8 mouse cellular contexts compared by ENCODE assay signal in genomic region chr1:178369272-178369651, GRCm38 (mm10). TPM values are rescaled to one million over a fixed set of nuclear protein-coding genes. Genes with fewer than 3 reads are reported as not detected.
DNase-seq lines count a peak whose midpoint lies in the region; ATAC-seq lines count a peak whose summit lies in the region.

No protein-coding gene starts in this region.

- H3K9me3 ChIP-seq in forebrain, embryonic 14.5 days (replicated peaks; ENCODE audit: control insufficient read depth, low read length): no peaks in the 10 kb centered on the region
- no peaks in the 10 kb centered on the region for H3K9me3 ChIP-seq in hindbrain, embryonic 12.5 days (replicated peaks)
- H3K9me3 ChIP-seq in limb, embryonic 13.5 days: no peaks in the 10 kb centered on the region
- no peaks in the 10 kb centered on the region for H3K9me3 ChIP-seq in midbrain, embryonic 11.5 days (ENCODE audit: control insufficient read depth, low read length)
- H3K9me3 ChIP-seq in stomach, embryonic 14.5 days (ENCODE audit: control insufficient read depth, low read depth, low read length): no peaks in the 10 kb centered on the region

- H3K4me2 ChIP-seq in forebrain, embryonic 14.5 days (ENCODE audit: low read length): peak overlapping the region; percentile 72
- peak overlapping the region; percentile 67 for H3K4me2 ChIP-seq in hindbrain, embryonic 12.5 days (replicated peaks)
- H3K4me2 ChIP-seq in limb, embryonic 13.5 days (replicated peaks): peak overlapping the region; percentile 80
- peak overlapping the region; percentile 74 for H3K4me2 ChIP-seq in midbrain, embryonic 11.5 days
- peak overlapping the region; percentile 70 for H3K4me2 ChIP-seq in stomach, embryonic 14.5 days (replicated peaks; ENCODE audit: low read depth, low read length)

- no peaks in the 10 kb centered on the region for H3K27me3 ChIP-seq in forebrain, embryonic 14.5 days (replicated peaks; ENCODE audit: control insufficient read depth, insufficient read depth, low read length)
- no peaks in the 10 kb centered on the region for H3K27me3 ChIP-seq in hindbrain, embryonic 12.5 days
- H3K27me3 ChIP-seq in limb, embryonic 13.5 days: no peaks in the 10 kb centered on the region
- H3K27me3 ChIP-seq in midbrain, embryonic 11.5 days (ENCODE audit: control insufficient read depth, insufficient read depth, low read length): no peaks in the 10 kb centered on the region
- no peaks in the 10 kb centered on the region for H3K27me3 ChIP-seq in stomach, embryonic 14.5 days (ENCODE audit: control insufficient read depth, insufficient read depth, low read length)

- no peaks in the 10 kb centered on the region for H3K36me3 ChIP-seq in forebrain, embryonic 14.5 days (ENCODE audit: control insufficient read depth, insufficient read depth, low read length)
- H3K36me3 ChIP-seq in hindbrain, embryonic 12.5 days: no peaks in the 10 kb centered on the region
- H3K36me3 ChIP-seq in limb, embryonic 13.5 days: no peaks in the 10 kb centered on the region
- H3K36me3 ChIP-seq in midbrain, embryonic 11.5 days (ENCODE audit: control insufficient read depth, insufficient read depth, low read length): no peaks in the 10 kb centered on the region
- no peaks in the 10 kb centered on the region for H3K36me3 ChIP-seq in stomach, embryonic 14.5 days (ENCODE audit: control insufficient read depth, insufficient read depth, low read length)

- WGBS in forebrain, embryonic 14.5 days: 2% methylated on average over 11 of the region's 11 CpGs
- WGBS in hindbrain, embryonic 12.5 days: 4% methylated on average over 11 of the region's 11 CpGs
- 1% methylated on average over 11 of the region's 11 CpGs for whole genome bisulfite sequencing in limb, embryonic 13.5 days
- 2% methylated on average over 11 of the region's 11 CpGs for WGBS in midbrain, embryonic 11.5 days
- WGBS in stomach, embryonic 14.5 days: under 1% methylated on average over 11 of the region's 11 CpGs

- H3K4me3 ChIP-seq in forebrain, embryonic 14.5 days (ENCODE audit: low read depth, low read length): peak overlapping the region; percentile 41
- peak overlapping the region; percentile 43 for H3K4me3 ChIP-seq in hindbrain, embryonic 12.5 days
- H3K4me3 ChIP-seq in limb, embryonic 13.5 days: peak overlapping the region; percentile 49
- H3K4me3 ChIP-seq in midbrain, embryonic 11.5 days (ENCODE audit: low read depth, low read length): peak overlapping the region; percentile 42
- H3K4me3 ChIP-seq in stomach, embryonic 14.5 days (ENCODE audit: low read depth, low read length): peak overlapping the region; percentile 42

- H3K27ac ChIP-seq in forebrain, embryonic 14.5 days (ENCODE audit: low read depth, low read length): peak overlapping the region; percentile 63
- H3K27ac ChIP-seq in hindbrain, embryonic 12.5 days: peak overlapping the region; percentile 76
- no peak overlapping the region for H3K27ac ChIP-seq in limb, embryonic 13.5 days
- no peak overlapping the region; the same call in 1 of the 2 replicates for H3K27ac ChIP-seq in midbrain, embryonic 11.5 days (ENCODE audit: low read depth, low read length)
- H3K27ac ChIP-seq in stomach, embryonic 14.5 days (ENCODE audit: low read length): peak overlapping the region; percentile 63; the same call in 1 of the 2 replicates

- H3K4me1 ChIP-seq in forebrain, embryonic 14.5 days (ENCODE audit: control insufficient read depth, insufficient read depth, low read length): 0 out of 2 replicates have a peak, but pooled peaks cover 2% of the 10 kb centered on the region
- H3K4me1 ChIP-seq in hindbrain, embryonic 12.5 days: peaks cover 14% of the 10 kb centered on the region; the same call in 1 of the 2 replicates
- peaks cover 5% of the 10 kb centered on the region for H3K4me1 ChIP-seq in limb, embryonic 13.5 days
- H3K4me1 ChIP-seq in midbrain, embryonic 11.5 days (ENCODE audit: control insufficient read depth, insufficient read depth, low read length): peaks cover 3% of the 10 kb centered on the region; the same call in 1 of the 2 replicates
- H3K4me1 ChIP-seq in stomach, embryonic 14.5 days (ENCODE audit: control insufficient read depth, insufficient read depth, low read length): no peaks in the 10 kb centered on the region

- DNase-seq in gastrocnemius, adult 18-20 months (ENCODE audit: low spot score): peak; percentile 56
- no peak for DNase-seq in gastrocnemius, postnatal 36 days
- peak; percentile 83 for DNase-seq in brain, adult 2 months (ENCODE audit: low read depth, low spot score)
- peak; percentile 57 for DNase-seq in forebrain, embryonic 14.5 days (ENCODE audit: low spot score)
- DNase-seq in midbrain, embryonic 11.5 days (ENCODE audit: low spot score, missing footprints): no peak

- peak overlapping the region; percentile 58 for H3K9ac ChIP-seq in forebrain, embryonic 14.5 days (ENCODE audit: low read length)
- peak overlapping the region; percentile 49 for H3K9ac ChIP-seq in hindbrain, embryonic 12.5 days
- peak overlapping the region; percentile 62 for H3K9ac ChIP-seq in limb, embryonic 13.5 days
- peak overlapping the region; percentile 73 for H3K9ac ChIP-seq in midbrain, embryonic 11.5 days (ENCODE audit: low read length)
- 0 out of 2 replicates have a peak overlapping the region, but pooled peaks have one; percentile 11 for H3K9ac ChIP-seq in stomach, embryonic 14.5 days (replicated peaks; ENCODE audit: low read depth, low read length)

- ATAC-seq in forebrain, embryonic 14.5 days: peak; percentile 78
- ATAC-seq in hindbrain, embryonic 12.5 days (ENCODE audit: low FRiP score): peak; percentile 76
- peak; percentile 76 for ATAC-seq in limb, embryonic 13.5 days (ENCODE audit: low FRiP score, low read depth)
- ATAC-seq in midbrain, embryonic 11.5 days (ENCODE audit: low FRiP score): peak; percentile 88
- peak; percentile 74; the same call in 1 of the 2 replicates for ATAC-seq in stomach, embryonic 14.5 days (ENCODE audit: insufficient number of reproducible peaks, insufficient read depth, low FRiP score, low read depth)

- intact Hi-C loops in gastrocnemius, postnatal 36 days (cut with DNase I): loop anchor here (2.0 kb wide), 1 partner anchor 34 kb away; no protein-coding TSS in a partner anchor

RNA-seq across cellular contexts. Expression of gene Hnrnpu, which starts 31.7 kb away (rescaled TPM):
- 100 to 1,000 TPM; 101 to 152 TPM for total RNA-seq in gastrocnemius, adult 18-20 months (2021)
- 100 to 1,000 TPM in 1 of 2 experiments, 10 to 100 TPM in 1; 91.7 to 124 TPM for total RNA-seq in gastrocnemius, postnatal 36 days (2021)
- 284 and 334 TPM in 2 replicates for polyA plus RNA-seq in forebrain, embryonic 14.5 days (2014; fragmentation: Nextera tagmentation; extraction: Ambion mirVana)
- polyA plus RNA-seq in hindbrain, embryonic 12.5 days (2016; fragmentation: Nextera tagmentation; extraction: Ambion mirVana): 831 and 926 TPM in 2 replicates
- polyA plus RNA-seq in limb, embryonic 13.5 days (2015; fragmentation: Nextera tagmentation; extraction: Ambion mirVana): 344 TPM in 2 replicates
- polyA plus RNA-seq in midbrain, embryonic 11.5 days (2014; fragmentation: Nextera tagmentation; extraction: Ambion mirVana): 899 and 946 TPM in 2 replicates
- polyA plus RNA-seq in stomach, embryonic 14.5 days (2014; fragmentation: Nextera tagmentation; extraction: Ambion mirVana): 364 and 458 TPM in 2 replicates

RNA-seq across cellular contexts. Expression of gene Efcab2, which starts 36.6 kb away (rescaled TPM):
- total RNA-seq in gastrocnemius, adult 18-20 months (2021): 10 to 100 TPM; 12.5 to 14.0 TPM
- 10 to 100 TPM; 11.4 to 11.7 TPM for total RNA-seq in gastrocnemius, postnatal 36 days (2021)
- polyA plus RNA-seq in forebrain, embryonic 14.5 days (2014; fragmentation: Nextera tagmentation; extraction: Ambion mirVana): 5.9 and 7.6 TPM in 2 replicates
- 8.7 and 10.1 TPM in 2 replicates for polyA plus RNA-seq in hindbrain, embryonic 12.5 days (2016; fragmentation: Nextera tagmentation; extraction: Ambion mirVana)
- polyA plus RNA-seq in limb, embryonic 13.5 days (2015; fragmentation: Nextera tagmentation; extraction: Ambion mirVana): 4.8 and 4.9 TPM in 2 replicates
- polyA plus RNA-seq in midbrain, embryonic 11.5 days (2014; fragmentation: Nextera tagmentation; extraction: Ambion mirVana): 9.4 and 9.9 TPM in 2 replicates
- polyA plus RNA-seq in stomach, embryonic 14.5 days (2014; fragmentation: Nextera tagmentation; extraction: Ambion mirVana): 6.3 and 7.1 TPM in 2 replicates

RNA-seq across cellular contexts. Expression of gene Cox20, which starts 50.3 kb away (rescaled TPM):
- total RNA-seq in gastrocnemius, adult 18-20 months (2021): 10 to 100 TPM; 43.1 to 45.2 TPM
- total RNA-seq in gastrocnemius, postnatal 36 days (2021): 10 to 100 TPM; 31.6 to 33.7 TPM
- polyA plus RNA-seq in forebrain, embryonic 14.5 days (2014; fragmentation: Nextera tagmentation; extraction: Ambion mirVana): 150 and 167 TPM in 2 replicates
- 145 and 152 TPM in 2 replicates for polyA plus RNA-seq in hindbrain, embryonic 12.5 days (2016; fragmentation: Nextera tagmentation; extraction: Ambion mirVana)
- 133 and 135 TPM in 2 replicates for polyA plus RNA-seq in limb, embryonic 13.5 days (2015; fragmentation: Nextera tagmentation; extraction: Ambion mirVana)
- 123 and 126 TPM in 2 replicates for polyA plus RNA-seq in midbrain, embryonic 11.5 days (2014; fragmentation: Nextera tagmentation; extraction: Ambion mirVana)
- 138 and 149 TPM in 2 replicates for polyA plus RNA-seq in stomach, embryonic 14.5 days (2014; fragmentation: Nextera tagmentation; extraction: Ambion mirVana)

Comparison
In these comparisons a context has a peak if more than half of its experiments do, and no peak if none do; other contexts are left out.
1. DNase-seq: peak in gastrocnemius, adult 18-20 months (single experiment), brain, adult 2 months (single experiment) and forebrain, embryonic 14.5 days (single experiment); none in gastrocnemius, postnatal 36 days (0 of 2) and midbrain, embryonic 11.5 days (single experiment).
2. H3K27ac ChIP-seq: peak in forebrain, embryonic 14.5 days (single experiment), hindbrain, embryonic 12.5 days (single experiment) and stomach, embryonic 14.5 days (single experiment); none in limb, embryonic 13.5 days (single experiment) and midbrain, embryonic 11.5 days (single experiment).
3. H3K9ac ChIP-seq: peak in every context shown above with its lines; median percentile 73 in midbrain, embryonic 11.5 days; 62 in limb, embryonic 13.5 days; 58 in forebrain, embryonic 14.5 days; 49 in hindbrain, embryonic 12.5 days; 11 in stomach, embryonic 14.5 days.
4. Peak in every context shown above with its lines, with median percentiles within 50 percentile points of each other: ATAC-seq, H3K4me2 ChIP-seq and H3K4me3 ChIP-seq.